17 mouse cellular contexts compared by ENCODE assay signal in the genomic region with DNA sequence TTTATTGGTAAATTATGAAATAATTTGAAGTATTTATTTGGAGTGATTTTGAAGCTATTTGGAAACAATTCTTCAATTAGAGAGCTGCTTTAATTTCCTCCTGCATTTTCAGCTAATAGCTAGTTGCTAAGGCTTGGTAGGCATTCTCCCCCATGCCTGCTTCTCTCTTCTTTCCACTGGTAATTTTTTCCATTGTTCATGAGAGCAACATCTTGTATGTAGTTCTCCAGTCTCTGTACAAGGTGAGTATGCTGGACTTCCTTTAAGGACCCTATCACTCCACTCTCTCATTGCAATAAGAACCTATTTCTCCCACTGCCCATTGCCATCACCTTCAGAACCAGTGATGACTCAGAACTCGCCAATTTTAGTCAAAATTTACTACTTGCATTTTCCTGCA.
"Had no signal": no experiment of that assay in that cellular context is flagged by ENCODE, and none has a peak within 500 bp of the region (broad histone marks: within the 10 kb centered on the region; RNA-seq: fewer than 3 reads in every experiment).

No protein-coding gene starts in this region.

- DNase-seq: retina, postnatal 1 day; right cerebral cortex, adult 18-20 months; right cerebral cortex, postnatal 14 days; right cerebral cortex, postnatal 25 days; right cerebral cortex, postnatal 4 days; spleen, adult 18-20 months; thymus, adult 18-20 months; thymus, adult 2 months; thymus, postnatal 14 days; thymus, postnatal 25 days; thymus, postnatal 36 days; thymus, postnatal 4 days had no signal

- H3K4me1 ChIP-seq: neural tube, embryonic 12.5 days; neural tube, embryonic 13.5 days; neural tube, embryonic 15.5 days; stomach, embryonic 15.5 days had no signal

- H3K9ac ChIP-seq: neural tube, embryonic 12.5 days; neural tube, embryonic 13.5 days; neural tube, embryonic 15.5 days; stomach, embryonic 15.5 days had no signal

- H3K4me3 ChIP-seq: neural tube, embryonic 12.5 days; neural tube, embryonic 13.5 days; neural tube, embryonic 15.5 days; stomach, embryonic 15.5 days had no signal

- H3K27ac ChIP-seq: neural tube, embryonic 12.5 days; neural tube, embryonic 13.5 days; neural tube, embryonic 15.5 days; stomach, embryonic 15.5 days; stomach, postnatal 0 days had no signal

- H3K36me3 ChIP-seq: neural tube, embryonic 12.5 days; neural tube, embryonic 13.5 days; neural tube, embryonic 15.5 days; stomach, embryonic 15.5 days had no signal

- H3K4me2 ChIP-seq: neural tube, embryonic 12.5 days; neural tube, embryonic 13.5 days; neural tube, embryonic 15.5 days; stomach, embryonic 15.5 days had no signal

- H3K9me3 ChIP-seq: neural tube, embryonic 12.5 days; neural tube, embryonic 13.5 days; neural tube, embryonic 15.5 days; stomach, embryonic 15.5 days had no signal

- H3K27me3 ChIP-seq: neural tube, embryonic 12.5 days; neural tube, embryonic 13.5 days; neural tube, embryonic 15.5 days; stomach, embryonic 15.5 days had no signal
